Mouse (Mus musculus): ENCODE measurements around the gene Emc7.

DNA sequence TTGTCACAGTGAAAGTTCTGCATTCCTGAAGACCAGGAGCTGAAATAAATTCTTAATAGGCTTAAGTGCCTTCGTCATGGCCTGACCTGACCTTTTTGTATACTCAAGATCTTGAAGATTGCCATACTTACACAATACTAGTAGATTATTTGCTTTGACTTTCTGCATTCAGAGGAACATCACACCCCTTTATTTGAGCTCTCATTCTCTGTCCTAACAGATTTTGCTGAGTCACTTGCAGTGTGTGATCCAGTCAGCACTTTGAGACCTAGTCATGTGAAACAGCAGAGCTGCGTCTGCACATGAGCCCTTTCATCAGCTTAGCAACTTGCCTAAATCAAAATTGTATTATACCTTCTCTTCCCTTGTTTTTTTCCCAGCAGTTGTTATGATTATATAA is 21.4 kb upstream of the Emc7 start:
- TF ChIP-seq CTCF (IDR thresholded peaks at IDR 0.05; ENCODE audit: low read depth, low read length) (no peak), EP300 (IDR thresholded peaks at IDR 0.05; ENCODE audit: insufficient read depth, low read depth, low read length) (no peak)

All from ES-Bruce4 (cell line).